Mouse (Mus musculus): ENCODE results near the gene Ltbr.
"Not testable (repeated sequence)": the region's sequence is repeated elsewhere in the genome, so short reads cannot be mapped to it uniquely, and the experiment has no call there.

Ltbr gene

DNA sequence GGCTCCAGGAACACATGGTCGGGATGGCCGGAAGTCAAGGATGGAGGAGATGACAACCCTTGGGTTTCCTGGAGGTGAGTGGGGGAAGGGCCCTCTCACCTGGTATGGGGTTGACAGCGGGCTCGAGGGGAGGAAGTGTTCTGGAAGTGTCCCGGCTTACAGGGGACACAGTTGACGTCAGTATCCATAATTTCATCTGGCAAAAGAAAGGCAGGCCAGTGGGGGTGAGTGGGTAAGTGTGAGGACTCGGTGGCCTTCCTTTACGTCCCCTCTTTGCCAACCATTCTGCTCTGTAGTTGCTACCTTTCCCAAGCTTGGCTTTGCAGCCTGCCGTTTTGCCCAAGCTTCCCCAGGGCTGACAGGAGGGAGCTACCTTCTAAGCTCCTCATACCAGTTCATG lies 1.5 kb downstream of the Ltbr start:
- no peak for DNase-seq (ENCODE audit: low spot score)

DNA sequence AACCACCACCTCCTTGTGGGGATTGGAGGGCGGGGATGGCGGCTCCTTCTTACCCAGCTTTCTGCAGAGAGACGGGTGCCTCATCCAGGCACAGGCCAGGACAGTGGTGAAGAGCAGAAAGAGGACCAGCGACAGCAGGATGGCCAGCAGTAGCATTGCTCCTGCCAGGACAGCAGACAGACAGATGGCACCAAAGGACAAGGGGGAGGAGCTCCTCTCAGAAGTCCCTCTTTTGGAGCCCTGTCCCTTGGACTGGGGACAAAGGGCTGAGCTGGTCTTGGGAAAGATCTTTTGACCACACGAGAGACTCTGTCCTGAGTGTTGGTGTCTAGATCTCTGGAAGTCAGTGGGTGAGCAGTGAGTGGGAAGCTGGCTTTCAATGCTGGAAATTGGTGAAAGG lies 4.3 kb downstream of the Ltbr start:
- DNase-seq (ENCODE audit: low spot score), result no peak

DNA sequence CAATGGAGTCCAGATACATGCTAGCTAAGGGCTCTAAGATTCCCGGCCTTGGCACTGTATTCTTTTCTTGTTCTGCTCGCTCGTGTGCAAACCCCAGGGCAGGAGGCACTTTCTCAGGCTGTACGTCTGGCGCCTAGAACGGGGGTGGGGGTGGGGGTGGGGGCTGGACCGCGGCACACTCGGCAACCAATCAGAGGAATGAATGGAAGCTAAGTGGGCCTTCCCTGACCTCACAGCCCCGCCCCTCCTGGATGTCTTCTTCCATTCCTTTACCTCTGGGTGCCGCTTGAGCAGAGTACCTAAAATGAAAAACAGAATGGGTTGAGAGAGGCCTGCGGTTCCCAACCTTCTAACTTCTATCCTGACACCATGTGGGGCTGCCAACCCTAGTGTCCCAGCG lies 4.8 kb downstream of the Ltbr start:
- DNase-seq (ENCODE audit: low spot score), result no peak

DNA sequence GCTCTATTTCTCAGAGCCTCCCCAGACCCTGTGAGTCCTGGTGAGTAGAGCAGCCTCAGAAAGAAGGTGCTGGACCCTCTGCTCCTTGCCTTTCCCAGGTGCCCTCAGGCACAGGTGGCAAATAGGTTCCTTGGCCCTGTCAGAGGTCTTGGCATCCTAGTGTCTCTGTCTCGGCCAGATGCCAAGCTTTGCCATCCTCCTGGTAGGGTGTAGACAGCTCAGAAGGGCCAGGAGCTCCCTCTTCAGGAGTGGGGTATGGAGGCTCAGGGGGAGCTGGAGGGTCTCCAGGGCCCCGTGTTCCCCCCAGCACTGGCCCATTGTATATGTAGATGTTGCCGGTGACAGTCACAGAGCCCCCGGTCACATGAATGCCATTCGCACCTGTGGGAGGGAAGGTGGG lies 6.6 kb downstream of the Ltbr start:
- no peak for DNase-seq (ENCODE audit: low spot score)

DNA sequence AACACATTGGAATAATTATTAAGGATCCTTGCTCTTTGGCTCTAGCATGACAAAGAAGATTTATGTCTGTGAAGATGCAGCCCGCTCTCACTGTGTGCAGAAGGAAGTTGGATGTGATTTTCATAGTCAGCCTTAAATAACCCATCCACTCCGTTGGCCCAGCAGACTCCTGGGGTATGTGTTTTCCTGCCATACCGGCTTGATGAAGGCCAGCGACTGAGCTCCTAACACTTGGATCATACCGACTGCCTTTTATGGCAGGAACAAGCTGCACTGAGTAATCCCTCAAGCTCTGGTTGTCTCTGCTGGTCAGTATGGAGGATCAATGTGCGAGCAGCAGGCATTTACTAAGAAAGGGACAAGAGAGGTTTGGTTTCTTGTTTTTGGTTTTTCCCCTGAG lies 8.2 kb downstream of the Ltbr start:
- DNase-seq (ENCODE audit: low spot score), result no peak

DNA sequence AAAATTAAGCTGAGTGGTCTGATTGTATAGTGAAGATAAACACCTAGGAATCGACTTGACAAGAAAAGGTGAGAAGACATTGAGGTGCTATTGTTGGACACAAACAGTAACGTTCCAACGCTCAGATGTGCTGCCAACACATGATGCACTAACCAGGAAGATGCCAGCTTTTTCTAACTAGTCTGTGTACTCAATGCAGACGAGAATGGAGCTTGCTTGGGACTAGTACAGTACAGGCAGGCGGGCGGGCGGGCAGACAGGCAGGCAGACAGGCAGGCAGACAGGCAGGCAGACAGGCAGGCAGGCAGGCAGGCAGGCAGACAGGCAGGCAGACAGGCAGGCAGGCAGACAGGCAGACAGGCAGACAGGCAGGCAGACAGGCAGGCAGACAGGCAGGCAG lies 9.3 kb downstream of the Ltbr start:
- DNase-seq (ENCODE audit: low spot score), result not testable (repeated sequence)

DNA sequence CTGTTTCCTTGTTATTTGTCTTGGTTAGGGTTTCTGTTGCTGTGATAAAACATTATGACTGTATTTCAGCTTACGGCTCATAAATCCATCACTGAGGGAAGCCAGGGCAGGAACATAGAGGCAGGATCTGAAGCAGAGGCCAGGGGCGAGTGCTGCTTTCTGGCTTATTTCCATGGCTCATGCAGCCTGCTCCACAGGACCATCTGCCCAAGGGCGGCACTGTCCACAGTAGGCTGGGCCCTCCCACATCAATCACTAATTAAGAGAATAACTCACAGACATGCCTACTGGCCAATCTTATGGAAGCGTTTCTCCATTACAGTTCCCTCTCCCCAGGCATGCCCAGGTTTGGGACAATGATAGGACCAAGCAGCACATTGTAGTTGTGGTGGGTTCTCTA lies 10.4 kb downstream of the Ltbr start:
- no peak for DNase-seq (ENCODE audit: low spot score)

DNA sequence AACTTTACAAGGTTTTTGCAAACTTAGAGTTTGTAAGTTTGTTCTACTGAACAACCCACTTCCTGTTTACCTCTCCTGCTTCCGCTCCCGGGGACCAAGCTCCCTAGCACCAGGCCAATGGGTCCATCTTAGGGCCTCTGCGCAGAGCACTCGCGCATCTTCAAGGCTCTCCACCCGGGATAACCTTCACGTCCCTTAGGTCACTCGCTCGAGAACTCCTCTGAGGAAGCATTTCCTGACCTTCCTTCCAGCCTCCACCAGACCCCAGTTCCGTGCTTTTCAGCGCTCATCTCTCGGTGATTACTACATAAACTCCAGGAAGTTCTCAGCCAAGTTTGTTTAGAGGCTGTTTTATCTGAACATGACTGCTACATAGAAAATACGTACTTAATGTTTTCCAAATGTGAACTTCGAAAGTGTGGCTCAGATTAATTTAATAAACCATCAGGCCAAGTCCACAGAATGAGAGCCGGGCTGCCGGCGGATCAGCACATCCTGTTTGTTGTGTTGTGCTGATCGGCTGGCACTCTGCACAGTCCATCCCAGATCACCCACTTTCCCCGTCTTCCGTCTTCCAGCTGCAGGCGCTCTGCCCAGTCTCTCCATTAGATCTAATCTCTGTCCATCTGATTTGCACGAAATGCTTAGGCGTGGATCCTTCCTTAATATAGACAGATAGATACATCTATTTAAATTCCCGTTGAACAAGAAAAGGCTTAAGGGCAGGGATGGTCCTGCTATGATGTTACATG lies 11.3 kb downstream of the Ltbr start:
- no peak for DNase-seq (ENCODE audit: low spot score)

DNA sequence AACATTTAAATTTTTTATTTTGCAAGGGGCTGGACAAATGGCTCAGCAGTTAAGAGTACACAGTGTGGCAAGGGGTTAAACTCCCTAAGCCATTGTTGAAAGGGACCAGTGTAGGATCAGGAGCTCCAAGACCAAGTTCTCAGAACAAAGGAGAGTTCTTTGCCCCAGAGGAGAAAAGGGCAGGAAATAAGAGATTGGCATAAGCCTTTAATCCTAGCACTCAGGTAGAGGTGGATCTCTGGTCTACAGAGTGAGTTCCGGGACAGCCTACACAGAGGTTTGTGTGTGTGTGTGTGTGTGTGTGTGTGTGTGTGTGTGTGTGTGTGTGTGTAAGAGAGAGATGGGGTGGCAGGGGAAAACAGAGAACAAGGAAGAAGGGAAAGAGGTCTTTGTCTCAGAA lies 12.7 kb downstream of the Ltbr start:
- no peak for DNase-seq (ENCODE audit: low spot score)

DNA sequence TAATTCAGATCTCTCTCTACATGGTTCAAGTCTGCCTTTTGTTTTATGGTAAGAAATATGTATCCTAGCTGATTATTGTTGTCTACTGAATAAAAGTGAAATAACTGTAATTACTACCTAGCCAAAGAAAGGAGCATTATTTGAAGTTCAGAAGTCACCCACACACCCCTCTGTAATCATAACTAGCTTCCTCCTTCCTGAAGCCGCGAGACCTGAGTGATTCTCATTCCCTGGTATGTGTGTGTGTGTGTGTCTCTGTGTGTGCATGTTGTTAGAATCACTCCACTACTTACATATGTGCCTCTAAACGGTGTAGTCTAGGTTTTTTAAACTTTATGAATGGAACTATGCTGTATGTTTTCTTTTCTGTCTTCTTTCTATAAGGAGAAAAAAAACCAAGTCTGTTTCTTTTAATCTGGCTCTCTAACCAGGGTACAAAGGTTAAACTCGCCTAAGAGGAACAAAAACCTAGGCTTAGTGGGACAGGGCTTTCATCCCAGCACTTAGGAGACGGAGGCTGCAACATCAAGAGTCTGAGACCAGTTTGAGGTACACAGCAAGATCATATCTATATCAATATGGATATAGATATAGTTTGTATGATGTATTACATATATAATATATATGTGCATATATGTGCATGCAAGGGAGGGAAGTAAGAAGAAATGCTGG lies 16.4 kb downstream of the Ltbr start:
- DNase-seq (ENCODE audit: low spot score), result no peak

DNA sequence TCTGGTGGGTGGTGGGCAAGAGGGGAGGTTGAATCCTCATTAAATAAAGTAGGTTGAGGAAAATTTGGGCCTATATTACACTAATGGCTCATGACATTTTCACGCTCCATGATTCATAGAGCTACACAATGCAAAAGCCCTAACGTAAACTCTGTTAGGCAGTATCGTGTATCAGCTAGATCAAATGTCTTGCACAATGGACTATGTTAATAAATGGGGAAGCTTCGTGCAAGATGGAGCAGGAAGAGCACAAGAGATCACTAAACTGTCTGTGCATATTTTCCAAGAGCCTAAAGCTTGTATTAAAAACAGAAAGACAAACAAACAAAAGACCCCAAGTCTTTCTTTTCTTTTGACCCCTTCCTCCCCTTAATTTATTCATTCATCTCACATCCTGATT lies 19.6 kb downstream of the Ltbr start:
- no peak for DNase-seq (ENCODE audit: low spot score)

DNA sequence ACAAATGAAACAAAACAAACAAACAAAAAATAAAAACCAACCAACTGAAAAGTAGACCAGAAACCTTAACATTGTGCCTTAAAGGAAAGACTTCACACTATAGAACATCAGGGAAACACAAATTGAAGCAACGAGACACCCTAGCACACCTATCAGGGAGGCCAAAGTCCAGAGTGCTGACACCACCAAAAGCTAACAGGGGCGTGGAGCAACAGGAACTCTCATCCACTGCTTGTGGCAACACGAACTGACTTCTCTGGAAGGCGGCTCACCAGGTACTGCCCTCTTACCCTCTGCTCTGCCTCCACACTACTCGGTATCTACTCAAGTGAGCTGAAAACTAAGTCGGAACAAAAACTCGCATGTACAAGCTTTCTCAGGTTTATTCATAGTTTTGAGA lies 21.4 kb downstream of the Ltbr start:
- DNase-seq (ENCODE audit: low spot score), result no peak

DNA sequence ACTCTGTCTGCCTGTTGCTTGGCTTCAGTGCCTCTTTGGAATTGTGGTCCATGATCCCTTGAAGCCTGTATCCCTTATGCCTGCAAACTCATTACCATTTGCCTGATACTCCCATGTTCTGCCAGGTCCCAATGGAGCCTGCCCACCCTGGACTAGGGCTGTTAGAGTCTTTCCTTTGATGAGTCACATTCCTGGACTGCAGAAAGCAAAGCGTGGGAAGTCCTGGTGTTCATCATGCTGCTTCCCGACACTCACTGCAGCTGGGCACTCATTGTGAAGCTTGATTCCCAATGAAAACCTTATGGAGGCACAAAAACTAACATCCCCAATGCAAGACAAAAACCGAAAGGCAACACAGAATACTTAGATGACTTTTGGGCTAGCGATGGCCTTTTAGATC lies 22.4 kb downstream of the Ltbr start:
- DNase-seq (ENCODE audit: low spot score), result no peak

DNA sequence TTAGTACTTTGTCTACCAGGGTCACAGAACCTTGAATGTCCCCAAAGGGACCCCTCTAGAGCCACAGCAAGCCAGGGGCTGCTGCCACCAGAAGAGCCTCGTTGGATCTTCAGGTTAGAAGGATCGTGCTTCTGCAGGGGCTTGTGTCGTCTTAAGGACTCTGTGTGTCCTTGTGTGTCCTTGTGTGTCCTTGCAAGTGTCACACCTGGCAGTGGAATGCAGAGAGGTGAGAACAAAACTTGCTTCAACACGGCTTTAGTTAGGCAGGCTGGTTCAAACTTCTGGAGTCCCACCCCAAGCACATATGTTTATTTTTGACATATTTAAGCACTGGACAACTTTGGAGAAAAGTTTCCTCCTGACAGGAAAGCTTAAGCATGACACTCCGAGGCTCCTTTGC lies 25.0 kb downstream of the Ltbr start:
- DNase-seq (ENCODE audit: low spot score), result no peak

DNA sequence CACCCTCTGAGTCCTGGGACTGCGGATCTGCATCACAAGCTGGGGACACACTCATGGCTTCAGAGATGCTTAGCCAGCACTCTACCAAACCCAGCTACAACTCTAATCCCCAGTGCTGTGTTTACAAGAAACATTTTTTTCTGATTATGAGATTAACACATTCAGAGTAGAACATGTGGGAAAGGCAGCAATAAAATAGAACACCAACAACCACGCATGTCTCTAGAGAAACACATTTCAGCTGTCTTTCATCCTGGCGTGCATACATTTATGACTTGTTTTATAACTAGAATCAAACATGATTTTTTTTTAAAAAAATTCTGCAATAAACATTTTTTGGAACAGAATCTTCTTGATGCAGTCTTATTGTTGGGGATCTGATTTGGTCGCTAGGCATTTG lies 26.7 kb downstream of the Ltbr start:
- DNase-seq (ENCODE audit: low spot score), result no peak

DNA sequence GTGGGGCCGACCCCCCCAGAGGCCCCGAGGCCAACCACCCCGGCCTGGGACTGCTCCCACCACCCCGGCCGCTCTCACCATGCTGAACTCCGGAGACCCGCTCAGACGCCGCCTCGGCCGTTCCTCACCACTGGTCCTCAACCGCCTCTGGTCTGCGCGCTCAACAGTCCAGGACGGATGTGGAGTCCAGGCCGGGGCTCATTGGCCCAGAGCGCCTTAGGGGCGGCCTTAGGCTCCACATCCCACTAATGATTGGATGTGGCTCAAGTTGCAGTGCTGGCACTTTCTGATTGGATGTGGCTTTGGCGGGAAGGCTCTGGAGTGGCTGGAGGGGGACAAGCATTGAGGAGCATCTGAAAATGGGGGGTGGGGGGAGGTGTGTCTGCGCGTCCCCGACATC lies 27.8 kb downstream of the Ltbr start, which contains the start of gene Tuba3a:
Gene Tuba3a (minus strand): TSS at position 153 of the 400 bp plus-strand sequence.
- no peak for DNase-seq (ENCODE audit: low spot score)

DNA sequence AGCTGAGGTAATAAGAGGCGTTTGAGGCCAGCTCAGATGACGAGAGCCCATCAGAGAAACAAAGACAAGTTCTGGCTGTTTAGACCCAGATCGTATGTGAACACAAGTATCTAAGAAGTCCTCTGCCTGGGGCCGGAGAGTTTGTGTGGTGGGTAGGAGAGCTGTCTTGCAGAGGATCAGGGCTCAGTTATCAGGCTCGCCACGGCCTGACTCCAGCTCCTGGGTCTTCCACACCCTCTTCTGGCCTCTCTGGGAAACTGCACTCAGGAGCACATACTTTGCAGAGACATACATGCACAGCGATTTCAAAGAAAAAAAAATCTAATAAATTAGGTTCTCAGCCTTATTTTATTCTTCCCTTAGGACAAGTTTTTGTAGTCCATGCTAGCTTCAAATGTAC lies 28.9 kb downstream of the Ltbr start:
- no peak for DNase-seq (ENCODE audit: low spot score)

DNA sequence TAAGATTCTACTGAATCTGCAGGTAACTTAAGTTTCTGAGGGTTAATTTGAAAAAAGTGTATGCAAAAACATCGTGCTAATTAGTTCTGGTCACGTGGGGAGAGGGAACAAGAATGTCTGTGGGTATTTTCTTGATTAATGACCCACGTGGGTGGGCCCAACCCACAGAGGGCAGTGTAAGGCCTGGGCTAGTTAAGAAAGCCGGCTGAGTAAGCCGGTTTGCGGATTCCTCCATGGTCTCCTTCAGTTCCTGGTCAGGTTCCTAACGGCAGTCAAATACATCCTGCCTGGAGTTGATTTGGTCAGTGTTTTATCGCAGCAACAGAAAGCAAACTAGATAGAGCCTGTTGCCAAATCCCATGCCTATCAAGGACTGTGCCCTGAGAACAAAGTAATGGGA lies 29.4 kb downstream of the Ltbr start:
- no peak for DNase-seq (ENCODE audit: low spot score)

DNA sequence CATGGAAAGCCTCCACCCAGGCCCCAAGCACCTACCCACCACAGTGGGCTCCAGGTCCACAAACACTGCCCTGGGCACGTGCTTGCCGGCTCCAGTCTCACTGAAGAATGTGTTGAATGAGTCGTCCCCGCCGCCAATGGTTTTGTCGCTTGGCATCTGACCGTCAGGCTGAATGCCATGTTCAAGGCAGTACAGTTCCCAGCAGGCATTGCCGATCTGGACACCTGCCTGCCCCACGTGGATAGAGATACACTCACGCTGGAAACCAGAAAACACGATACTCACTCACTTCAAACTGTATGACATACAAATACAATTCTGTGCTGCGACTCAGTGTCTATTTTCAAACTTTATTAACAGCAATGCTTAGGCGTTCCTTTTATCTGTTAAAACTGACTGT lies 31.0 kb downstream of the Ltbr start:
- not testable (repeated sequence) for DNase-seq (ENCODE audit: low spot score)

DNA sequence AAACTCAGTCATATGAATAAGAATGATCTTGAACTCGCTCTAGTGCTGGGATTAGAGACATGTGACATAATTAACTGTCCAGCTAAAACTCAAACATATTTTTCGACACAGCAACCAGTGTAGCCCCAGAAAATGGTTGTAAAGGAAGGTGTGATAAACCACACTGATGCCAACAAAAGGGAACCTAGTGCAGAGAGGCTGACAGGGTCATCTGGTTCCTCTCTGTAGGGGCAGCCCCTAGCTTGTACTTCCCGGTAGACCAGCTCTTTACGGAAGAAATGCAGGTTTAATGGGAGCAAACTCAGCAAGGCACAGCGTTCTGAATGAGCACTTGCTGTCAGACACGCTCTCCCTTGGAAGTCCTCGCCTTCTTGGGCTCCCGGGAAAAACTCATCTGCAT lies 34.0 kb downstream of the Ltbr start:
- no peak for DNase-seq (ENCODE audit: low spot score)

DNA sequence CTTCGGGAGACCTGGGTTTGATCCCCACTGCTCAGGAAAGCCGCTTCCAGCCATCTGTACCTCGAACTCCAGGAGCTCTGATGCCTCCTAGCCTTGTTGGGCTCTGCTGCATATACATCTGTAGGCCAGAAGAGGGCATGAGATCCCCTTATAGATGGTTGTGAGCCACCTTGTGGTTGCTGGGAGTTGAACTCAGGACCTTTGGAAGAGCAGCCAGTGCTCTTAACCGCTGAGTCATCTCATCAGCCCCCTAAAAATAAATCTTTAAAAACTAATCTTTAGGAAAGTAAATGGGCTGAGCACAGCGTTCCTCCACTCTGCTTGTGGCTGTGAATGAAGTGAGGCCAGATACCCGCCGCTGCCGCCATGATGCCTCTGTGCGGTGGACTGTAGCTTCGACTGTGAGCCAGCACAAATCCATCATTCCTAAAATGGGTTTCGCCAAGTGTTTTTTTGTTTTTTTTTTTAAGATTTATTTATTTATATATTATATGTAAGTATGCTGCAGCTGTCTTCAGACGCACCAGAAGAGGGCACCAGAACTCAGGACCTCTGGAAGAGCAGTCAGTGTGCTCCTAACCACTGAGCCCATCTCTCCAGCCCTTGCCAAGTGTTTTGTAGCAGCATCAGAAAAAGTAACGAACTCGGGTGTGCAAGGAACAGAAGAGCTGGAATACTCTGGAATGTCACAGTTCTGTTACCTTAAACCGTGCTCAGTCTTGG lies 38.7 kb downstream of the Ltbr start:
- DNase-seq (ENCODE audit: low spot score), result peak; percentile 39

DNA sequence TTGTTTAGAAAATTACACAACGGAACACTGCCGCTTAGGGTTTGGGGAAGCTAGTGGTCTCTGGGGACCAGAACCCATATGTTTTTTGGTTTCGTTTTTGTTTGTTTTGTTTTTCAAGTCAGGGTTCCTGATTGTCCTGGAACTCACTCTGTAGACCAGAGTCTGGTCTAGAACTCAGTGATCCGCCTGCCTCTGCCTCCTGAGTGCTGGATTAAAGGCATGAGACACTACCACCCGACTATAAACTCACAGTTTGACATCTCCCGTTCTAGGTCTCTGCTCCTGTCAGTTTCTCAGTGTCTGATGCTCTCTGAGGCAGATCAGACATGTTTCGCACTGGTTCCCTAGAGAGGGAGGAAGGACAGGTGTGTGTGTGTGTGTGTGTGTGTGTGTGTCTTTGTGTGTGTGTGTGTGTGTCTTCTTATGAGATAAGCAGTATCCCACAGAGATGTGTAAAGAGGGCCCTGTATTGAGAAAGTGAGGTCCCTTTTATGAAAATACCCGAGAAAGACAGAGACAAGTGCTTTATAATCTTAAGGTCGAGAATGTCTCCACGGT lies 41.4 kb downstream of the Ltbr start:
- DNase-seq (ENCODE audit: low spot score), result no peak

Data from ovary, postnatal 14 days (tissue).